In genomic region chr9:102728469-102728747, GRCm38 (mm10) we compare ENCODE assay signal across 16 mouse cellular contexts. TPM values are rescaled to one million over a fixed set of nuclear protein-coding genes. Genes with fewer than 3 reads are reported as not detected.
A peak's percentile ranks its signal among the peaks of the same experiment; 100 is the strongest.
DNase-seq lines count a peak whose midpoint lies in the region; ATAC-seq and TF ChIP-seq lines count a peak whose summit lies in the region.
"Had no signal": no experiment of that assay in that cellular context is flagged by ENCODE, and none has a peak within 500 bp of the region (broad histone marks: within the 10 kb centered on the region; RNA-seq: fewer than 3 reads in every experiment).

No protein-coding gene starts in this region.

- intact Hi-C loops in heart, postnatal 10 days (cut with DNase I) = no loop called here

- H3K4me3 ChIP-seq in heart, embryonic 14.5 days (ENCODE audit: control insufficient read depth in 1 of 2, insufficient read depth in 1 of 2, low read depth in 1 of 2, low read length in 2 of 2) = no peak overlapping the region
- H3K4me3 ChIP-seq in limb, embryonic 12.5 days (replicated peaks) = no peak overlapping the region
- H3K4me3 ChIP-seq in limb, embryonic 10.5 days = no peak overlapping the region
- H3K4me3 ChIP-seq in intestine, postnatal 0 days (ENCODE audit: low read depth, low read length) = no peak overlapping the region
- H3K4me3 ChIP-seq: forebrain, embryonic 15.5 days; hindbrain, embryonic 15.5 days; neural tube, embryonic 12.5 days had no signal

- TF ChIP-seq CTCF in intestine, postnatal 0 days (IDR thresholded peaks at IDR 0.05; ENCODE audit: low read depth) = no peak

- peak overlapping the region; percentile 25; the same call in 1 of the 2 replicates for H3K9ac ChIP-seq in heart, embryonic 14.5 days (ENCODE audit: low read length)
- H3K9ac ChIP-seq in limb, embryonic 12.5 days (replicated peaks) = no peak overlapping the region
- H3K9ac ChIP-seq in intestine, postnatal 0 days (ENCODE audit: low read depth, low read length) = no peak overlapping the region
- H3K9ac ChIP-seq: forebrain, embryonic 15.5 days; hindbrain, embryonic 15.5 days; liver, embryonic 14.5 days; neural tube, embryonic 12.5 days had no signal

- no peak overlapping the region for H3K4me2 ChIP-seq in heart, embryonic 14.5 days (ENCODE audit: low read length)
- H3K4me2 ChIP-seq in limb, embryonic 12.5 days = no peak overlapping the region
- H3K4me2 ChIP-seq in intestine, postnatal 0 days (replicated peaks; ENCODE audit: low read depth) = no peak overlapping the region
- H3K4me2 ChIP-seq: forebrain, embryonic 15.5 days; hindbrain, embryonic 15.5 days; neural tube, embryonic 12.5 days had no signal

- H3K4me1 ChIP-seq in heart, embryonic 14.5 days (ENCODE audit: control insufficient read depth in 2 of 2, insufficient read depth in 2 of 2, low read length in 2 of 2) = peaks cover 43 to 60% of the 10 kb centered on the region in 2 experiments
- peaks cover 47% of the 10 kb centered on the region for H3K4me1 ChIP-seq in limb, embryonic 12.5 days (replicated peaks)
- H3K4me1 ChIP-seq in limb, embryonic 10.5 days = peaks cover 54% of the 10 kb centered on the region
- H3K4me1 ChIP-seq in intestine, postnatal 0 days (replicated peaks; ENCODE audit: control insufficient read depth, insufficient read depth, low read length) = peaks cover 12% of the 10 kb centered on the region

- WGBS in heart, embryonic 14.5 days = 98% methylated on average over 9 of the region's 9 CpGs
- 94% methylated on average over 9 of the region's 9 CpGs for WGBS in limb, embryonic 12.5 days
- 95% methylated on average over 9 of the region's 9 CpGs for WGBS in limb, embryonic 10.5 days
- 93% methylated on average over 9 of the region's 9 CpGs for WGBS in intestine, postnatal 0 days

- no peak for ATAC-seq in heart, embryonic 14.5 days (ENCODE audit: insufficient number of reproducible peaks, insufficient read depth, low FRiP score, low read depth)
- ATAC-seq in limb, embryonic 12.5 days (ENCODE audit: insufficient number of reproducible peaks, insufficient read depth, low FRiP score, low TSS enrichment, low read depth) = no peak
- no peak for ATAC-seq in intestine, postnatal 0 days
- ATAC-seq: forebrain, embryonic 15.5 days; lung, postnatal 0 days had no signal

- no peaks in the 10 kb centered on the region for H3K27me3 ChIP-seq in heart, embryonic 14.5 days (ENCODE audit: control insufficient read depth, insufficient read depth, low read length)
- no peaks in the 10 kb centered on the region for H3K27me3 ChIP-seq in limb, embryonic 12.5 days
- no peaks in the 10 kb centered on the region for H3K27me3 ChIP-seq in limb, embryonic 10.5 days (ENCODE audit: low read depth, poor library complexity, severe bottlenecking)
- H3K27me3 ChIP-seq in intestine, postnatal 0 days (replicated peaks; ENCODE audit: control insufficient read depth, insufficient read depth, low read length) = no peaks in the 10 kb centered on the region
- H3K27me3 ChIP-seq: forebrain, embryonic 15.5 days; hindbrain, embryonic 15.5 days; neural tube, embryonic 12.5 days had no signal

- no peaks in the 10 kb centered on the region for H3K9me3 ChIP-seq in heart, embryonic 14.5 days (ENCODE audit: control insufficient read depth, low read length)
- no peaks in the 10 kb centered on the region for H3K9me3 ChIP-seq in limb, embryonic 12.5 days
- H3K9me3 ChIP-seq in limb, embryonic 10.5 days (replicated peaks) = no peaks in the 10 kb centered on the region
- H3K9me3 ChIP-seq in intestine, postnatal 0 days (ENCODE audit: control insufficient read depth) = no peaks in the 10 kb centered on the region
- H3K9me3 ChIP-seq: forebrain, embryonic 15.5 days; hindbrain, embryonic 15.5 days; neural tube, embryonic 12.5 days had no signal

- H3K36me3 ChIP-seq in heart, embryonic 14.5 days (ENCODE audit: control insufficient read depth, insufficient read depth, low read length) = peaks cover 96% of the 10 kb centered on the region
- peaks cover 96% of the 10 kb centered on the region for H3K36me3 ChIP-seq in limb, embryonic 12.5 days
- peaks cover 100% of the 10 kb centered on the region for H3K36me3 ChIP-seq in limb, embryonic 10.5 days
- H3K36me3 ChIP-seq in intestine, postnatal 0 days (ENCODE audit: control insufficient read depth, insufficient read depth) = peaks cover 80% of the 10 kb centered on the region

- DNase-seq in heart, postnatal 10 days = no peak
- DNase-seq in limb, embryonic 10.5 days (ENCODE audit: low spot score) = no peak
- peak; percentile 71 for DNase-seq in R1 (ENCODE audit: low read depth, low spot score)
- no peak for DNase-seq in urinary bladder, postnatal 14 days (ENCODE audit: low spot score)
- DNase-seq: adrenal gland, adult 8-10 months; cerebellum, adult 11 months; cerebellum, postnatal 25 days had no signal

- peak overlapping the region in 1 of 2 experiments; percentile 100; a peak in 2 of 4 replicates for H3K27ac ChIP-seq in heart, embryonic 14.5 days (replicated peaks in 1 of 2; ENCODE audit: control insufficient read depth in 1 of 2, insufficient read depth in 1 of 2, low read depth in 2 of 2, low read length in 2 of 2)
- H3K27ac ChIP-seq in limb, embryonic 12.5 days = 0 out of 2 replicates have a peak overlapping the region, but pooled peaks have one; percentile 41
- no peak overlapping the region for H3K27ac ChIP-seq in limb, embryonic 10.5 days
- H3K27ac ChIP-seq in intestine, postnatal 0 days (ENCODE audit: low read depth, low read length) = peak overlapping the region; percentile 35; the same call in 1 of the 2 replicates
- H3K27ac ChIP-seq: forebrain, embryonic 15.5 days; hindbrain, embryonic 15.5 days; liver, embryonic 14.5 days; neural tube, embryonic 12.5 days had no signal

RNA-seq across cellular contexts. Expression of gene Amotl2, which starts 11.9 kb away (rescaled TPM):
- polyA plus RNA-seq in heart, embryonic 14.5 days (2014; fragmentation: Nextera tagmentation; extraction: Ambion mirVana) = 33.5 and 36.3 TPM in 2 replicates
- 10 to 100 TPM; 79.2 to 90.2 TPM for total RNA-seq in heart, postnatal 10 days (2021)
- 73.1 and 73.9 TPM in 2 replicates for polyA plus RNA-seq in limb, embryonic 12.5 days (2016; fragmentation: Nextera tagmentation; extraction: Ambion mirVana)
- polyA plus RNA-seq in limb, embryonic 10.5 days (2016; fragmentation: Nextera tagmentation; extraction: Ambion mirVana) = 41.6 and 49.1 TPM in 2 replicates
- polyA plus RNA-seq in intestine, postnatal 0 days (2015; fragmentation: Nextera tagmentation; extraction: Ambion mirVana) = 12.4 and 13.4 TPM in 2 replicates
- total RNA-seq: MEL had no signal
